Mouse (Mus musculus): ENCODE measurements around the gene Olfml2b.

- TF ChIP-seq CTCF (conservative IDR thresholded peaks at IDR 0.05; ENCODE audit: low read length) (no peak), POU5F1 (IDR thresholded peaks at IDR 0.05; ENCODE audit: borderline replicate concordance, low read length) (no peak)
Observed at GRCm38 (mm10) chr1:170665200-170665599, 20.9 kb downstream of the Olfml2b start.

All from E14TG2a.4 (cell line).